Mouse (Mus musculus) kidney, embryonic 16.5 days (tissue): ENCODE data around the gene Smoc1. TPM values are rescaled to one million over a fixed set of nuclear protein-coding genes. Genes with fewer than 3 reads are reported as not detected.

ENCODE experiments used
- ATAC-seq: fragments of 200-750 bp; cut with Nextera tagmentation; 2 replicates; pipeline ENCODE4 v1.8.0; 2017; ENCODE audit warnings: moderate TSS enrichment; ENCODE audit not compliant: low FRiP score, low TSS enrichment
- H3K27ac ChIP-seq: fragments of 300-500 bp; sonication (generic); 2 replicates; pipeline ENCODE4 v1.5.1; 2014; ENCODE audit warnings: low read length
- H3K27me3 ChIP-seq: fragments of 300-500 bp; sonication (generic); 2 replicates; pipeline ENCODE4 v1.6.1; 2014; ENCODE audit warnings: low read length, control low read depth, mixed read lengths; ENCODE audit not compliant: insufficient read depth
- H3K36me3 ChIP-seq: fragments of 300-500 bp; sonication (generic); 2 replicates; pipeline ENCODE4 v1.6.1; 2014; ENCODE audit warnings: low read length, control low read depth, mixed read lengths; ENCODE audit not compliant: insufficient read depth
- H3K4me1 ChIP-seq: fragments of 300-500 bp; sonication (generic); 2 replicates; pipeline ENCODE4 v1.6.1; 2014; ENCODE audit warnings: low read length, control low read depth, mixed read lengths; ENCODE audit not compliant: insufficient read depth
- H3K4me2 ChIP-seq: fragments of 300-500 bp; sonication (generic); replicated peaks from 2 replicates; pipeline ENCODE4 v1.6.1; 2014; ENCODE audit warnings: low read depth, low read length
- H3K4me3 ChIP-seq: fragments of 300-500 bp; sonication (generic); 2 replicates; pipeline ENCODE4 v1.5.1; 2014; ENCODE audit warnings: mild to moderate bottlenecking, low read length
- H3K9ac ChIP-seq: fragments of 300-500 bp; sonication (generic); replicated peaks from 2 replicates; pipeline ENCODE4 v1.6.1; 2014; ENCODE audit warnings: low read length
- H3K9me3 ChIP-seq: fragments of 300-500 bp; sonication (generic); 2 replicates; pipeline ENCODE4 v1.6.1; 2016; ENCODE audit warnings: low read length, control low read depth
- WGBS: fragments of 180-500 bp; shearing (Covaris S2); extraction: QIAGEN DNeasy Blood & Tissue Kit; methylation state at CpG from one replicate; pipeline ENCODE4 v1.1.7; 2014; 5-methylcytosine and 5-hydroxymethylcytosine counted together
- polyA plus RNA-seq: library from polyadenylated mRNA; unstranded; fragments of >200 nt; fragmentation: Nextera tagmentation; extraction: Ambion mirVana; gene quantifications from 2 replicates; pipeline ENCODE4 v1.2.1, GENCODE M21; 2015

Gene Smoc1
- polyA plus RNA-seq, 1 experiment from 2014 or later: 2.1 TPM

GRCm38 (mm10) chr12:81108600-81109011, 82.0 kb downstream of the Smoc1 start:
- H3K9ac ChIP-seq: no peak overlapping the region
- no peaks in the 10 kb centered on the region for H3K4me1 ChIP-seq
- H3K4me3 ChIP-seq: no peak overlapping the region
- no peaks in the 10 kb centered on the region for H3K9me3 ChIP-seq
- no peak overlapping the region for H3K4me2 ChIP-seq
- no peak overlapping the region for H3K27ac ChIP-seq
- ATAC-seq: no peak
- WGBS: 22% methylated on average over 7 of the region's 7 CpGs
- no peaks in the 10 kb centered on the region; the same call in 1 of the 2 replicates for H3K27me3 ChIP-seq
- H3K36me3 ChIP-seq: no peaks in the 10 kb centered on the region

GRCm38 (mm10) chr12:81110006-81110405, 83.4 kb downstream of the Smoc1 start:
- Histone ChIP-seq H3K4me3 (no peak overlapping the region), H3K36me3 (no peaks in the 10 kb centered on the region), H3K27me3 (no peaks in the 10 kb centered on the region; the same call in 1 of the 2 replicates), H3K9ac (no peak overlapping the region), H3K27ac (no peak overlapping the region), H3K9me3 (no peaks in the 10 kb centered on the region), H3K4me2 (no peak overlapping the region), H3K4me1 (no peaks in the 10 kb centered on the region)
- WGBS: 85% methylated on average over 3 of the region's 3 CpGs
- ATAC-seq: no peak

- H3K27me3 ChIP-seq: no peaks in the 10 kb centered on the region
- ATAC-seq: no peak
These were observed 85.7 kb downstream of the Smoc1 start for GRCm38 (mm10) chr12:81112321-81112720.

GRCm38 (mm10) chr12:81120301-81120700, 93.7 kb downstream of the Smoc1 start:
- no peak for ATAC-seq

More at GRCm38 (mm10) chr12:81112321-81112720, 85.7 kb downstream of the Smoc1 start:
- H3K27ac ChIP-seq: no peak overlapping the region
- no peak overlapping the region for H3K4me3 ChIP-seq
- no peak overlapping the region for H3K4me2 ChIP-seq
- H3K4me1 ChIP-seq: no peaks in the 10 kb centered on the region
- no peaks in the 10 kb centered on the region for H3K9me3 ChIP-seq
- H3K9ac ChIP-seq: no peak overlapping the region
- H3K36me3 ChIP-seq: no peaks in the 10 kb centered on the region
- 92% methylated on average over 4 of the region's 4 CpGs for WGBS

GRCm38 (mm10) chr12:81123793-81124192, 97.2 kb downstream of the Smoc1 start:
- Histone ChIP-seq H3K4me3 (no peak overlapping the region), H3K9ac (no peak overlapping the region), H3K36me3 (no peaks in the 10 kb centered on the region), H3K4me2 (no peak overlapping the region), H3K4me1 (no peaks in the 10 kb centered on the region), H3K9me3 (peaks cover 2% of the 10 kb centered on the region; the same call in 1 of the 2 replicates), H3K27ac (no peak overlapping the region), H3K27me3 (no peaks in the 10 kb centered on the region)
- no peak for ATAC-seq

More at GRCm38 (mm10) chr12:81120301-81120700, 93.7 kb downstream of the Smoc1 start:
- H3K36me3 ChIP-seq: no peaks in the 10 kb centered on the region
- no peak overlapping the region for H3K9ac ChIP-seq
- H3K4me3 ChIP-seq: no peak overlapping the region
- H3K9me3 ChIP-seq: peaks cover 2% of the 10 kb centered on the region; the same call in 1 of the 2 replicates
- no peak overlapping the region for H3K27ac ChIP-seq
- H3K27me3 ChIP-seq: no peaks in the 10 kb centered on the region
- H3K4me1 ChIP-seq: no peaks in the 10 kb centered on the region
- no peak overlapping the region for H3K4me2 ChIP-seq

GRCm38 (mm10) chr12:81126842-81127241, 100.2 kb downstream of the Smoc1 start:
- ATAC-seq: no peak
- Histone ChIP-seq H3K27me3 (no peaks in the 10 kb centered on the region), H3K4me3 (no peak overlapping the region), H3K4me1 (no peaks in the 10 kb centered on the region), H3K27ac (no peak overlapping the region), H3K9ac (no peak overlapping the region), H3K4me2 (no peak overlapping the region), H3K9me3 (no peaks in the 10 kb centered on the region), H3K36me3 (no peaks in the 10 kb centered on the region)
- 80% methylated on average over 3 of the region's 3 CpGs for WGBS

- H3K4me3 ChIP-seq: no peak overlapping the region
- H3K36me3 ChIP-seq: no peaks in the 10 kb centered on the region
- H3K4me2 ChIP-seq: no peak overlapping the region
- H3K9me3 ChIP-seq: no peaks in the 10 kb centered on the region
- no peaks in the 10 kb centered on the region for H3K27me3 ChIP-seq
- ATAC-seq: no peak
- 82% methylated on average over 5 of the region's 5 CpGs for WGBS
- H3K4me1 ChIP-seq: no peaks in the 10 kb centered on the region
- H3K27ac ChIP-seq: no peak overlapping the region
- H3K9ac ChIP-seq: no peak overlapping the region
These were observed 102.1 kb downstream of the Smoc1 start for GRCm38 (mm10) chr12:81128693-81129092.

- Histone ChIP-seq H3K9me3 (no peaks in the 10 kb centered on the region), H3K4me2 (no peak overlapping the region), H3K27me3 (no peaks in the 10 kb centered on the region), H3K27ac (no peak overlapping the region), H3K4me3 (no peak overlapping the region), H3K4me1 (no peaks in the 10 kb centered on the region), H3K36me3 (no peaks in the 10 kb centered on the region), H3K9ac (no peak overlapping the region)
- ATAC-seq: no peak
- WGBS: 20% methylated on average over 3 of the region's 3 CpGs
These were observed 104.1 kb downstream of the Smoc1 start for GRCm38 (mm10) chr12:81130692-81131091.

- H3K4me1 ChIP-seq: no peaks in the 10 kb centered on the region
- H3K36me3 ChIP-seq: no peaks in the 10 kb centered on the region
- no peak overlapping the region for H3K4me3 ChIP-seq
- no peaks in the 10 kb centered on the region for H3K9me3 ChIP-seq
- H3K9ac ChIP-seq: no peak overlapping the region
- no peak overlapping the region for H3K4me2 ChIP-seq
- 70% methylated on average over 4 of the region's 4 CpGs for WGBS
- H3K27ac ChIP-seq: no peak overlapping the region
- no peak for ATAC-seq
- H3K27me3 ChIP-seq: no peaks in the 10 kb centered on the region
These were observed 104.5 kb downstream of the Smoc1 start for GRCm38 (mm10) chr12:81131114-81131513.

GRCm38 (mm10) chr12:81133055-81133665, 106.6 kb downstream of the Smoc1 start:
- H3K27me3 ChIP-seq: no peaks in the 10 kb centered on the region
- no peaks in the 10 kb centered on the region for H3K9me3 ChIP-seq
- no peak overlapping the region for H3K4me3 ChIP-seq
- no peaks in the 10 kb centered on the region for H3K36me3 ChIP-seq
- no peak overlapping the region for H3K27ac ChIP-seq
- no peak overlapping the region for H3K9ac ChIP-seq
- ATAC-seq: no peak
- H3K4me1 ChIP-seq: no peaks in the 10 kb centered on the region
- WGBS: 62% methylated on average over 4 of the region's 4 CpGs
- H3K4me2 ChIP-seq: no peak overlapping the region
